Mouse (Mus musculus): ENCODE measurements around the gene Gstt2.

- TF ChIP-seq USF1 (IDR thresholded peaks at IDR 0.05; ENCODE audit: low read depth) (no peak), CTCF (IDR thresholded peaks at IDR 0.05; ENCODE audit: control insufficient read depth, insufficient read depth, insufficient read length) (no peak), FOSL1 (IDR thresholded peaks at IDR 0.05; ENCODE audit: insufficient read depth, low read length, poor library complexity, severe bottlenecking) (no peak)
Measured at GRCm38 (mm10) chr10:75789081-75789735, 48.0 kb downstream of the Gstt2 start.
